Mouse (Mus musculus) lung, embryonic 16.5 days (tissue): ENCODE measurements at regions not wholly inside any gene's neighbourhood (a gene's known extent, or its start where the extent isn't known, plus 50 kb on each side); places are given as distances from the start of the nearest gene placed in this dataset.

ENCODE experiments used
- ATAC-seq: fragments of 200-750 bp; cut with Nextera tagmentation; 2 replicates; pipeline ENCODE4 v1.8.0; 2017; ENCODE audit warnings: low read depth, mild to moderate bottlenecking, moderate library complexity
- H3K27ac ChIP-seq: fragments of 300-500 bp; sonication (generic); 2 replicates; pipeline ENCODE4 v1.5.1; 2014; ENCODE audit warnings: mild to moderate bottlenecking, control low read depth, low read length
- H3K27me3 ChIP-seq: fragments of 300-500 bp; sonication (generic); 2 replicates; pipeline ENCODE4 v1.6.1; 2014; ENCODE audit warnings: low read depth, low read length, mixed read lengths; ENCODE audit not compliant: control insufficient read depth, insufficient read depth
- H3K36me3 ChIP-seq: fragments of 300-500 bp; sonication (generic); 2 replicates; pipeline ENCODE4 v1.6.1; 2014; ENCODE audit warnings: low read length; ENCODE audit not compliant: control insufficient read depth, insufficient read depth
- H3K4me1 ChIP-seq: fragments of 300-500 bp; sonication (generic); replicated peaks from 2 replicates; pipeline ENCODE4 v1.6.1; 2014; ENCODE audit warnings: low read length, mixed read lengths; ENCODE audit not compliant: control insufficient read depth, insufficient read depth
- H3K4me2 ChIP-seq: fragments of 300-500 bp; sonication (generic); 2 replicates; pipeline ENCODE4 v1.6.1; 2014; ENCODE audit warnings: low read depth, low read length, control low read depth
- H3K4me3 ChIP-seq: fragments of 300-500 bp; sonication (generic); 2 replicates; pipeline ENCODE4 v1.5.1; 2014; ENCODE audit warnings: mild to moderate bottlenecking, low read length, control low read depth
- H3K9ac ChIP-seq: fragments of 300-500 bp; sonication (generic); 2 replicates; pipeline ENCODE4 v1.6.1; 2014; ENCODE audit warnings: low read length, control low read depth
- H3K9me3 ChIP-seq: fragments of 300-500 bp; sonication (generic); 2 replicates; pipeline ENCODE4 v1.6.1; 2016; ENCODE audit warnings: low read length; ENCODE audit not compliant: control insufficient read depth
- WGBS: fragments of 180-500 bp; shearing (Covaris S2); extraction: QIAGEN DNeasy Blood & Tissue Kit; methylation state at CpG from one replicate; pipeline ENCODE4 v1.1.7; 2014; 5-methylcytosine and 5-hydroxymethylcytosine counted together

DNA sequence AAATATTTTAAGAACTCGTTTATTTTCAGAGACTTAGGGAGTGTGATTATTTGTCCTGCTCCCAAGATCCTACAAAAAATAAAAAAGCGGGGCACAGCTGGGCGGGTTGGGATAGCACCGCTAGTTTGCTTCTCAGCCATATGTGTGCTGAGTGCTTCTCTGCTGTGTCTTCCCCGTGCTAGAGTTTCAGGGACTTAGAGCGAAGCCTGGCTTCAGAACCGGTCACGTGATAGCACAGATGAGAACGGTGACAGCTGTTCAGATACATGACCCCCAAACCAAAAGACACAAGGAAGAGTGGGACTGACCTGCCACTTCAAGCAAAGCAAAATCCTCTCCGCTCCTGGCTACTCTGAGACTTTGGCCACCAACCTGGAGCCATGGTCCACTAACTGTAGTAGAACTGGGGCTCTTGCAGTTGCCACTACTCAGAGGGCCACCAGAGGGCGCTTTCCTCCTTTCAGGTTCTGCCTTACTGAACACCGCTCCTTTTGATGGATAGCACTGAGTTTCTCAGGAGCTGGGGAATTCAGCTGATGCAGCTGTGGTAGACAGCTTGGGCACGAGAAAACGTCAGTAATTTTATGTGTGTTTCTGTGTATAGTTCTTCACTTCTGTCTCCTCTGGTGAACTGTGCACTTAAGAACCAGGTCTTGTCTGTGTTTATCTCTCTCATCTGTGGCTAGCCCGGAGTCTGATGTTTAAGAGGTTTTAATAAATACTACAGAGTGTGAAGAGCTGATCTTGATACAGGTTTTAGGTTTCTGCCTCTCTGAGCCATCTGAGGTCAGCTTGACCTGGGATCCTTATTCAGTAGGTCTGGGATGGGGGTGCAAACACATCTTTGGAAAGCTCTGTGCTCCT is 99.4 kb upstream of the Pgrmc2 start:
- Histone ChIP-seq H3K9me3 (no peaks in the 10 kb centered on the region), H3K4me1 (no peaks in the 10 kb centered on the region), H3K4me2 (no peak overlapping the region), H3K27ac (no peak overlapping the region), H3K27me3 (no peaks in the 10 kb centered on the region), H3K36me3 (no peaks in the 10 kb centered on the region), H3K4me3 (no peak overlapping the region), H3K9ac (no peak overlapping the region)
- 42% methylated on average over 15 of the region's 15 CpGs for WGBS
- peak; percentile 76 for ATAC-seq

DNA sequence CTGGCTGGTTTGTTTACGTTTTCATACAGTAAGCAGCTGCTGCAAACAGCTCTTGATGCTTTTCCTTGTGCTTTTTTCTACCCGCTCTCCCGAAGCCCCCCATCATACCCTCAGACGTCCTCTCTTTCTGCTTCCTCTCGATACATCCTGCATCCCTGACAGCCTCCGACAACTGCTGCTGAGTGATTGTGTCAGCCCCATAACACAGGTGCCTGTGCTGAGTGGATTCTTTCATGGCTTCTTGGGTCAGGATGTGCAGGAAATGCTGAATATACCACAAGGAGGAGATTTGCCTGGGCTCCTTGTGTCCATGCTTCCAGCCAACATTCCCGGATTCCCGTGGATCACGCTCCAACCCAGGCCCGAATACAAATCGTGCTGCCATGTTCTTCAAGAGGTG is 98.6 kb upstream of the Pgrmc2 start:
- no peak for ATAC-seq
- no peaks in the 10 kb centered on the region for H3K9me3 ChIP-seq
- H3K4me3 ChIP-seq = no peak overlapping the region
- H3K9ac ChIP-seq = no peak overlapping the region
- H3K36me3 ChIP-seq = no peaks in the 10 kb centered on the region
- no peaks in the 10 kb centered on the region for H3K4me1 ChIP-seq
- no peak overlapping the region for H3K27ac ChIP-seq
- WGBS = 64% methylated on average over 11 of the region's 11 CpGs
- no peak overlapping the region for H3K4me2 ChIP-seq
- H3K27me3 ChIP-seq = no peaks in the 10 kb centered on the region

DNA sequence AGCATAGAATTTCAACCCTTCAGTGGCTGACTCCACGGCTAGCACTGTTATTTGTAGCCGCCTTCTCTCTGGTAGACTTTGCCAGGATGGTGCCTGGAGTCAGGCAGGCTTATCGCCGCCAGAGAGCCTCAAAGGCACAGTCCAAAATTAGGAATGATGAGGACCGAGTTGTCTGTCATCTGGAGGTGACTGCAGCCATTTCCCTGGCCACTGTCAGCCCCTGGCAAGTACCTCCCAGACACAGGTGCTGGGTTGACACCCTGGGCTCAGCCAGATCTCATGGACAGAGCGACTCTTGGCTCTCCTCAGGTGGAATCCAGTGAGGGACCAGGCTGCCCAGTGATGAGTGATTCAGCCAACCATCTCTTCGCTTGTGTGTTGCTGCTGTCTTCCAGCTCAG is 98.1 kb upstream of the Pgrmc2 start:
- WGBS = 62% methylated on average over 7 of the region's 7 CpGs
- ATAC-seq = no peak
- H3K4me2 ChIP-seq = no peak overlapping the region
- H3K27me3 ChIP-seq = no peaks in the 10 kb centered on the region
- H3K4me3 ChIP-seq = no peak overlapping the region
- H3K9me3 ChIP-seq = no peaks in the 10 kb centered on the region
- H3K9ac ChIP-seq = no peak overlapping the region
- H3K27ac ChIP-seq = no peak overlapping the region
- no peaks in the 10 kb centered on the region for H3K36me3 ChIP-seq
- no peaks in the 10 kb centered on the region for H3K4me1 ChIP-seq

DNA sequence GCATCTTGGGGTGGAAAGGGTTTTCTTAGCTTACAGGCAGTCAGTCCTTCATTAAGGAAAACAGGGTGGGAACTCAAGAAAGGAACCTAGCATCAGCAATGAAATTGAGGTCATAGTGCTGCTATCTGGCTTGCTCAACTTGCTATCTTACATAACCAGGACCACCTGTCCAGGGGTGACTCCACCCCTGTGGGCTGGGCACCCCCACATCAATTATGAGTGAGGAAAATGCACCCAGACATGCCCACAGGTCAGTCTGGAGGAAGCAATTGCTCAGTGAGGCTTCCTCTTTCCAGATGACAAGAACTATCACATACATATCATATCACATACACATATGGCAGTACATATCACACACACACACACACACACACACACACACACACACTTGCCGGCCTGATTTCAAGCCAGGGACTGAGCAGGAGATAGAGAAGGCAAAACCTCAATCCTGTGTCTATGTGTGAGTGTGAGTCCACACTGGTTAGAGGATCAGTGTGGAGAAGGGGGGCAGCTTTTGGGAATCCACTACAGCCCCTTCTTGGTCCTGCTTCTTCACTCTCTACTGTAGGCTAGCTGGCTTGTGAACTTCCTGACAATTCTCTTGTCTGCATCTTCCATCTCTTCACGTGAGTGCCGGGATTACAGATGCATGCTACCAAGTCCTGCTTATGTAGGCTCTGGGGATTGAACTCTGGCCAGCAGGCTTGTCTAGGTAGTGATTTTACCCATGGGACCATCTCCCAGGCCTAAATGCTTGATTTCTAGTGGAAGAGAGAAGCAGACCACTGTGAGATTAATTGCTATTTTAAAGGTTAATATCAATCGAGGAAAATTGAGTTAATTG is 96.4 kb upstream of the Pgrmc2 start:
- H3K4me2 ChIP-seq = no peak overlapping the region
- ATAC-seq = no peak
- no peaks in the 10 kb centered on the region for H3K4me1 ChIP-seq
- H3K27ac ChIP-seq = no peak overlapping the region
- no peaks in the 10 kb centered on the region for H3K9me3 ChIP-seq
- no peaks in the 10 kb centered on the region for H3K27me3 ChIP-seq
- WGBS = 64% methylated on average over 4 of the region's 4 CpGs
- H3K36me3 ChIP-seq = no peaks in the 10 kb centered on the region
- no peak overlapping the region for H3K4me3 ChIP-seq
- no peak overlapping the region for H3K9ac ChIP-seq

DNA sequence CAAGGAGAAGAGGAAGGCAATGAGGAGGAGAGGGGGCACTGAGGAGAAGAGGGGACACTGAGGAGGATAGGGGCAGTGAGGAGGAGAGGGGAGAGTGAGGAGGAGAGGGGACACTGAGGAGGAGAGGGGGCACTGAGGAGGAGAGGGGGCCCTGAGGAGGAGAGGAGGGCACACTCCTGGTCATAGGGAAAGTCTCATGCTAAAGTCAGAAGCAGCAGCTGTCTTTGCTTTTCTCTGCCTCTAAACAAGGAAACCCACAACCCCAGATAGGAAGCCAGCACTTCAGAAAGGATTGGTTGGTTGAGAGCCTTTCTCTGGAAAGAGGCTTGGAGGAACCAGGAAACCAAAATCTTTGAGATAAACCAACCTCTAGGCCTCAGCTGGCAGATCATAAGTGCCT is 94.3 kb upstream of the Pgrmc2 start:
- Histone ChIP-seq H3K9me3 (no peaks in the 10 kb centered on the region), H3K36me3 (no peaks in the 10 kb centered on the region), H3K4me3 (no peak overlapping the region), H3K4me1 (peaks cover 7% of the 10 kb centered on the region), H3K27me3 (no peaks in the 10 kb centered on the region), H3K9ac (no peak overlapping the region), H3K4me2 (no peak overlapping the region), H3K27ac (no peak overlapping the region)
- ATAC-seq = no peak

DNA sequence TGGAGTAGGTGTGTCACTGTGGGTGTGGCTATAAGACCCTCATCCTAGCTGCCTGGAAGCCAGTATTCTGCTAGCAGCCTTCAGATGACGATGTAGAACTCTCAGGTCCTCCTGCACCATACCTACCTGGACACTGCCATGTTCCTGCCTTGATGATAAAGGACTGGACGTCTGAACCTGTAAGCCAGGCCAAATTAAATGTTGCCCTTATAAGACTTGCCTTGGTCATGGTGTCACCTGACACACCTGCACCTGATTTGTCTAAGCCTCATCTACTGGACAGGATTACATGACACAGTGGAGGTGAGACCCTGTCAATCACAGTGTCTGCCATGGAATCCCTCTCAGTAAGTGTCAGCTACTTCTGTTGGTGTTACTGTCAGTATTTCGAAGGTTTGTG is 92.5 kb upstream of the Pgrmc2 start:
- Histone ChIP-seq H3K4me2 (no peak overlapping the region), H3K27ac (no peak overlapping the region), H3K4me1 (peaks cover 7% of the 10 kb centered on the region), H3K4me3 (no peak overlapping the region), H3K27me3 (no peaks in the 10 kb centered on the region), H3K9ac (no peak overlapping the region), H3K36me3 (no peaks in the 10 kb centered on the region), H3K9me3 (no peaks in the 10 kb centered on the region)
- WGBS = 73% methylated on average over 3 of the region's 3 CpGs
- ATAC-seq = no peak

DNA sequence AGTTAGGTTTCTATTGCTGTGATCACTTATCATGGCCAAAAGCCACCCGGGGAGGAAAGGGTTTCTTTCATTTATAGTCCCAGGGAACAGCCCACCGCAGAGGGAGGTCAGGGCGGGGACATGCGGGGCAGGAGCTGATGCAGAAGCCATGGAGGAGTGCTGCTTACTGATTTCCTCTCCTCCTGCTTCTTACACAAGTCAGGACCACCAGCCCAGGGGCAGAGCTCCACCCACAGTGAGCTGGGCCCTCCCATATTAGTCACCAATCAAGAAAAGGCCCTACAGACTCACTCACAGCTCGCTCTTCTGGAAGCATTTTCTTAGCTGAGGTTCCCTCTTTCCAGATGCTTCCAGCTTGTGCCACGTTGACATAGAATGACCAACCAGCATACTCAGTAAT is 90.7 kb upstream of the Pgrmc2 start:
- WGBS = 53% methylated on average over 6 of the region's 6 CpGs
- no peak overlapping the region for H3K4me2 ChIP-seq
- H3K4me3 ChIP-seq = no peak overlapping the region

DNA sequence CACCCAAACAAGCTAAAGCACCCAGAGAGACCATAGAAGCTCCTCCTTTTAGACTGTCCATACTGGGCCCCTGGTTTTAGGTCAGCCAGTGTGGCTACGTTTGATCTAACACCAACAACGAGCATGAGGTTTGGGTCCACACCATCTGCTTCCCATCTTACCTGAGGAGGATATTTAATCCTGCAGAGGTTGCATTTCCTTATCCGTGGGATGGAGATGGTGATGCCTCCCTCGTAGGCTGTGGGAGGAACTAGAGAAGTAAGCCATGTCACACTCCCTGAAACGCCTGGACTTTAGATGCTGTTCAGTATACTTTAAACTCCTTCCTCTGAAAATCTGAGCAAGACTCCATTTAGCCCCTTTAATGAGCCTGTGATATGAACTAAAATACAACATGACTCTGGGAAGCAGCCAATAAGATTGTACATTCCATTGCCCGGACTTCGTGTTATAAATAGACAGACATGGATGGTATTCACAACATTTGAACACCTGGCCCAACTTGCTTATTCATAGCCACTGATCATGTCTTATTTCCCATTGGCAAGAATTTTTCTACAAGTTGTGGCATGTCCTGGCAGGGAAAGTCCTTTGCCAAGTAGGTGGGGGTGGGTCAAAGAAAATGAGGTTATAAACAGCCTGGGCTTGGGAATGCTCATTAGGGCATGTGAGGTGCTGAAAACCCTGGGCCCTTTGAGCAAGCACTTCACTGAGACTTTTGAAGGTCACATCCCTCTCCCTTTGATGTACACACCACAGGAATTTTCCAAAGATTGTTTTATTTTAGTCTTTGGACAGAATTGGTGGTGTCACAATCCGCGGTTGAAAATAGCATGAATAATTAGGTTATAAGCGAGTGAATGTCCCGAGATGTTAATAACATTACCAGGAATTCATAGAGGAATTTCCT is 89.7 kb upstream of the Pgrmc2 start:
- no peak overlapping the region for H3K9ac ChIP-seq
- H3K36me3 ChIP-seq = no peaks in the 10 kb centered on the region
- H3K4me3 ChIP-seq = no peak overlapping the region
- no peaks in the 10 kb centered on the region for H3K9me3 ChIP-seq
- 48% methylated on average over 11 of the region's 11 CpGs for WGBS
- H3K4me1 ChIP-seq = peaks cover 7% of the 10 kb centered on the region
- 0 out of 2 replicates have a peak, but pooled peaks have one; percentile 20 for ATAC-seq
- H3K27ac ChIP-seq = no peak overlapping the region
- no peak overlapping the region for H3K4me2 ChIP-seq
- no peaks in the 10 kb centered on the region for H3K27me3 ChIP-seq

More for the DNA sequence above, 90.7 kb upstream of the Pgrmc2 start:
- Histone ChIP-seq H3K36me3 (no peaks in the 10 kb centered on the region), H3K27ac (no peak overlapping the region), H3K9ac (no peak overlapping the region), H3K9me3 (no peaks in the 10 kb centered on the region), H3K4me1 (peaks cover 7% of the 10 kb centered on the region), H3K27me3 (no peaks in the 10 kb centered on the region)
- no peak for ATAC-seq

DNA sequence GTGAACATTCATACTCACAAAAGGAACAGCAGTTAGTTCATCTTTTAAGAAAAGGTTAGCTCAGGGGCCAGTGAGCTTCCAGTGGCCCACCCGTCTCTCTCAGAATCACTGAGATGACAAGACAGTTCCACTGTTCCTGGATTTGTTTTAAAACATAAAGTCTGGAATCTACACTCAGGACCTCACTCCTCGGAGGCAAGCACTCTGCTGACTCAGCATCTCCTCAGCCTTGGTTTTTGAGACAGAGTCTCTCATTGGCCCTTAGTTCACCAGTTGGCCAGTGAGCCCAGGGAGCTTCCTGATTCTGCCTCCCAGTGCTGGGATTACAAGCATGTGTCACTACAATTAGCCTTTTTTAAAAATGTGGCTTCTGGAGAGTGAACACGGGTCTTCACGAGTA is 88.9 kb upstream of the Pgrmc2 start:
- no peak overlapping the region for H3K27ac ChIP-seq
- peaks cover 7% of the 10 kb centered on the region for H3K4me1 ChIP-seq
- H3K9me3 ChIP-seq = no peaks in the 10 kb centered on the region
- no peak overlapping the region for H3K4me2 ChIP-seq
- H3K4me3 ChIP-seq = no peak overlapping the region
- no peak overlapping the region for H3K9ac ChIP-seq
- WGBS = 87% methylated on average over 4 of the region's 4 CpGs
- no peaks in the 10 kb centered on the region for H3K27me3 ChIP-seq
- no peak for ATAC-seq
- no peaks in the 10 kb centered on the region for H3K36me3 ChIP-seq
